Mouse (Mus musculus): ENCODE measurements around the gene Zc3h8. TPM values are rescaled to one million over a fixed set of nuclear protein-coding genes. Genes with fewer than 3 reads are reported as not detected.

The Zc3h8 gene
- polyA plus RNA-seq, 1 experiment from 2014 or later, result 10.1 TPM

- no peak overlapping the region for H3K4me2 ChIP-seq
- no peak for ATAC-seq (replicated peaks; ENCODE audit: insufficient number of reproducible peaks, low FRiP score, low TSS enrichment)
- no peaks in the 10 kb centered on the region for H3K9me3 ChIP-seq (replicated peaks; ENCODE audit: control insufficient read depth, low read length)
- H3K4me1 ChIP-seq (ENCODE audit: control insufficient read depth, insufficient read depth, low read length), result no peaks in the 10 kb centered on the region
- 70% methylated on average over 4 of the region's 4 CpGs for WGBS (ENCODE audit: insufficient replicate concordance)
- no peak overlapping the region for H3K9ac ChIP-seq (ENCODE audit: low read depth, low read length)
- H3K27me3 ChIP-seq (ENCODE audit: control insufficient read depth, insufficient read depth, low read length), result no peaks in the 10 kb centered on the region
- H3K36me3 ChIP-seq (ENCODE audit: control insufficient read depth, insufficient read depth, low read length), result no peaks in the 10 kb centered on the region
- no peak overlapping the region for H3K4me3 ChIP-seq (ENCODE audit: low read depth, low read length)
- H3K27ac ChIP-seq (ENCODE audit: low read depth, low read length), result no peak overlapping the region
These were observed 28.9 kb downstream of the Zc3h8 start for GRCm38 (mm10) chr2:128914978-128915377.

- Histone ChIP-seq H3K36me3 (ENCODE audit: control insufficient read depth, insufficient read depth, low read length) (no peaks in the 10 kb centered on the region), H3K27me3 (ENCODE audit: control insufficient read depth, insufficient read depth, low read length) (no peaks in the 10 kb centered on the region), H3K4me2 (no peak overlapping the region), H3K9ac (ENCODE audit: low read depth, low read length) (no peak overlapping the region), H3K4me3 (ENCODE audit: low read depth, low read length) (no peak overlapping the region), H3K4me1 (ENCODE audit: control insufficient read depth, insufficient read depth, low read length) (no peaks in the 10 kb centered on the region), H3K9me3 (replicated peaks; ENCODE audit: control insufficient read depth, low read length) (peaks cover 7% of the 10 kb centered on the region), H3K27ac (ENCODE audit: low read depth, low read length) (no peak overlapping the region)
- ATAC-seq (replicated peaks; ENCODE audit: insufficient number of reproducible peaks, low FRiP score, low TSS enrichment), result no peak
- 78% methylated on average over 3 of the region's 3 CpGs for WGBS (ENCODE audit: insufficient replicate concordance)
These were observed 40.2 kb downstream of the Zc3h8 start for GRCm38 (mm10) chr2:128903661-128904060.

GRCm38 (mm10) chr2:128902843-128903242 is 41.0 kb downstream of the Zc3h8 start:
- Histone ChIP-seq H3K9ac (ENCODE audit: low read depth, low read length) (no peak overlapping the region), H3K27me3 (ENCODE audit: control insufficient read depth, insufficient read depth, low read length) (no peaks in the 10 kb centered on the region), H3K9me3 (replicated peaks; ENCODE audit: control insufficient read depth, low read length) (peaks cover 7% of the 10 kb centered on the region), H3K4me2 (no peak overlapping the region), H3K36me3 (ENCODE audit: control insufficient read depth, insufficient read depth, low read length) (no peaks in the 10 kb centered on the region), H3K27ac (ENCODE audit: low read depth, low read length) (no peak overlapping the region), H3K4me3 (ENCODE audit: low read depth, low read length) (no peak overlapping the region), H3K4me1 (ENCODE audit: control insufficient read depth, insufficient read depth, low read length) (no peaks in the 10 kb centered on the region)
- no peak for ATAC-seq (replicated peaks; ENCODE audit: insufficient number of reproducible peaks, low FRiP score, low TSS enrichment)
- WGBS (ENCODE audit: insufficient replicate concordance), result 80% methylated on average over 6 of the region's 6 CpGs

GRCm38 (mm10) chr2:128892180-128892721 is 51.6 kb downstream of the Zc3h8 start:
- no peaks in the 10 kb centered on the region; the same call in 1 of the 2 replicates for H3K27me3 ChIP-seq (ENCODE audit: control insufficient read depth, insufficient read depth, low read length)
- peak overlapping the region; percentile 40 for H3K4me3 ChIP-seq (ENCODE audit: low read depth, low read length)
- H3K36me3 ChIP-seq (ENCODE audit: control insufficient read depth, insufficient read depth, low read length), result no peaks in the 10 kb centered on the region
- H3K9me3 ChIP-seq (replicated peaks; ENCODE audit: control insufficient read depth, low read length), result no peaks in the 10 kb centered on the region
- H3K4me1 ChIP-seq (ENCODE audit: control insufficient read depth, insufficient read depth, low read length), result peaks cover 3% of the 10 kb centered on the region; the same call in 1 of the 2 replicates
- peak overlapping the region; percentile 87 for H3K4me2 ChIP-seq
- H3K9ac ChIP-seq (ENCODE audit: low read depth, low read length), result peak overlapping the region; percentile 56
- ATAC-seq (replicated peaks; ENCODE audit: insufficient number of reproducible peaks, low FRiP score, low TSS enrichment), result no peak
- no peak overlapping the region for H3K27ac ChIP-seq (ENCODE audit: low read depth, low read length)
- WGBS (ENCODE audit: insufficient replicate concordance), result 5% methylated on average over 34 of the region's 37 CpGs

- Histone ChIP-seq H3K27me3 (ENCODE audit: control insufficient read depth, insufficient read depth, low read length) (no peaks in the 10 kb centered on the region; the same call in 1 of the 2 replicates), H3K9me3 (replicated peaks; ENCODE audit: control insufficient read depth, low read length) (no peaks in the 10 kb centered on the region), H3K27ac (ENCODE audit: low read depth, low read length) (no peak overlapping the region), H3K4me1 (ENCODE audit: control insufficient read depth, insufficient read depth, low read length) (peaks cover 3% of the 10 kb centered on the region; the same call in 1 of the 2 replicates), H3K4me3 (ENCODE audit: low read depth, low read length) (no peak overlapping the region), H3K9ac (ENCODE audit: low read depth, low read length) (no peak overlapping the region), H3K36me3 (ENCODE audit: control insufficient read depth, insufficient read depth, low read length) (no peaks in the 10 kb centered on the region), H3K4me2 (no peak overlapping the region)
- no peak for ATAC-seq (replicated peaks; ENCODE audit: insufficient number of reproducible peaks, low FRiP score, low TSS enrichment)
- WGBS (ENCODE audit: insufficient replicate concordance), result 83% methylated on average over 4 of the region's 4 CpGs
These were observed 53.1 kb downstream of the Zc3h8 start for GRCm38 (mm10) chr2:128890661-128891335.

DNA sequence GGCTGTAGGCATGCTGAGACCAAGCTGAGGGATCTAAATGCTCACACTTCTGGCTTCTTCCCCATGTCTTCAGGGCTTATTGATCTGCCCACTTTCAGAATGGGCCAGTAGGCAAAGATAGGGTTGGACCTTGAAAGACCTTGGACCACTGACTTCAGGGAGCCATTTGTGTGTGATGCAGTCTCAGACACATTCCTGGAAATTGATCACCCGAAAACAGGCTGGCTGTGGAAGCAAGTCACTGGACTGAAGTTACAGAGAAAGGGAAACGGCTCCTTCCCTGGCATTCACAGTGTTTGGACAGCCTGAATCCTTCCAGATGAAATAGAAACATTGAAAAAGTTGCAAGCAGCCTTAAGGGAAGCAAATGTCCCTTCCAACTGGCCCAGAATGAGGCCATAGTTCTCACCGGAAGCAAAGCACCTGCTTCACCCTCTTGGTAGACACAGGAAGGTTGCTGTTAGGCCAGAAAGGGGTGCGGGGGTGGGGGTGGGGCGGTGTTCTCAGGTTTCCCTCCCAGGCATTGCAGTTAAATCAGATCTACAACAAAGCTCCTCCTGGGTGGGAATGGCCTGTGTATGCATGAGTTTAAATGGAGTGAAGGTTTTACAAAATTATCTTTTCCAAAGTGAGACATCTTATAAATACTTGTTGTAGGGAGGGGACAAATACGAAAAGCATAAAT is 55.9 kb downstream of the Zc3h8 start:
- Histone ChIP-seq H3K27ac (ENCODE audit: low read depth, low read length) (no peak overlapping the region), H3K9me3 (replicated peaks; ENCODE audit: control insufficient read depth, low read length) (no peaks in the 10 kb centered on the region), H3K36me3 (ENCODE audit: control insufficient read depth, insufficient read depth, low read length) (no peaks in the 10 kb centered on the region), H3K9ac (ENCODE audit: low read depth, low read length) (no peak overlapping the region), H3K27me3 (ENCODE audit: control insufficient read depth, insufficient read depth, low read length) (no peaks in the 10 kb centered on the region; the same call in 1 of the 2 replicates), H3K4me2 (no peak overlapping the region), H3K4me3 (ENCODE audit: low read depth, low read length) (no peak overlapping the region), H3K4me1 (ENCODE audit: control insufficient read depth, insufficient read depth, low read length) (peaks cover 3% of the 10 kb centered on the region; the same call in 1 of the 2 replicates)
- ATAC-seq (replicated peaks; ENCODE audit: insufficient number of reproducible peaks, low FRiP score, low TSS enrichment), result no peak
- WGBS (ENCODE audit: insufficient replicate concordance), result 62% methylated on average over 6 of the region's 6 CpGs

GRCm38 (mm10) chr2:128885225-128885811 is 58.6 kb downstream of the Zc3h8 start:
- Histone ChIP-seq H3K4me3 (ENCODE audit: low read depth, low read length) (no peak overlapping the region), H3K4me2 (no peak overlapping the region), H3K9ac (ENCODE audit: low read depth, low read length) (no peak overlapping the region), H3K36me3 (ENCODE audit: control insufficient read depth, insufficient read depth, low read length) (no peaks in the 10 kb centered on the region), H3K27me3 (ENCODE audit: control insufficient read depth, insufficient read depth, low read length) (no peaks in the 10 kb centered on the region), H3K4me1 (ENCODE audit: control insufficient read depth, insufficient read depth, low read length) (no peaks in the 10 kb centered on the region), H3K9me3 (replicated peaks; ENCODE audit: control insufficient read depth, low read length) (no peaks in the 10 kb centered on the region), H3K27ac (ENCODE audit: low read depth, low read length) (no peak overlapping the region)
- 78% methylated on average over 8 of the region's 8 CpGs for WGBS (ENCODE audit: insufficient replicate concordance)
- ATAC-seq (replicated peaks; ENCODE audit: insufficient number of reproducible peaks, low FRiP score, low TSS enrichment), result no peak

- Histone ChIP-seq H3K9ac (ENCODE audit: low read depth, low read length) (no peak overlapping the region), H3K9me3 (replicated peaks; ENCODE audit: control insufficient read depth, low read length) (no peaks in the 10 kb centered on the region), H3K4me3 (ENCODE audit: low read depth, low read length) (no peak overlapping the region), H3K4me1 (ENCODE audit: control insufficient read depth, insufficient read depth, low read length) (no peaks in the 10 kb centered on the region), H3K27ac (ENCODE audit: low read depth, low read length) (no peak overlapping the region), H3K4me2 (no peak overlapping the region), H3K27me3 (ENCODE audit: control insufficient read depth, insufficient read depth, low read length) (no peaks in the 10 kb centered on the region), H3K36me3 (ENCODE audit: control insufficient read depth, insufficient read depth, low read length) (no peaks in the 10 kb centered on the region)
- WGBS (ENCODE audit: insufficient replicate concordance), result 58% methylated on average over 4 of the region's 4 CpGs
- ATAC-seq (replicated peaks; ENCODE audit: insufficient number of reproducible peaks, low FRiP score, low TSS enrichment), result no peak
These were observed 62.6 kb downstream of the Zc3h8 start for GRCm38 (mm10) chr2:128881236-128881635.

All from heart, embryonic 11.5 days (tissue).